Mouse (Mus musculus) liver, adult 2 months (tissue): ENCODE measurements around the gene Slc38a5. TPM values are rescaled to one million over a fixed set of nuclear protein-coding genes. Genes with fewer than 3 reads are reported as not detected.

Experiments used
- DNase-seq: peaks from one replicate; pipeline ENCODE4 v3.0.0-alpha.2; 2011; ENCODE audit warnings: low read depth, low spot score; ENCODE audit errors: extremely low read depth
- H3K27ac ChIP-seq: fragments of 200-500 bp; replicated peaks from 2 replicates; pipeline ENCODE4 v1.5.1; 2012; ENCODE audit warnings: low read depth, mild to moderate bottlenecking, control low read depth, inconsistent platforms, low read length; ENCODE audit not compliant: insufficient read depth
- H3K27me3 ChIP-seq: fragments of 200-500 bp; 2 replicates; pipeline ENCODE4 v1.6.1; 2012; ENCODE audit warnings: mild to moderate bottlenecking, moderate library complexity, low read length, inconsistent platforms; ENCODE audit not compliant: control insufficient read depth, insufficient read depth
- H3K36me3 ChIP-seq: fragments of 200-500 bp; 2 replicates; pipeline ENCODE4 v1.6.1; 2012; ENCODE audit warnings: low read length, inconsistent platforms; ENCODE audit not compliant: control insufficient read depth, insufficient read depth
- H3K4me1 ChIP-seq: fragments of 200-500 bp; 2 replicates; pipeline ENCODE4 v1.6.1; 2011; ENCODE audit warnings: low read length; ENCODE audit not compliant: control insufficient read depth, insufficient read depth
- H3K4me3 ChIP-seq: fragments of 200-500 bp; 2 replicates; pipeline ENCODE4 v1.5.1; 2011; ENCODE audit warnings: low read depth, mild to moderate bottlenecking, control low read depth, low read length, moderate library complexity; ENCODE audit not compliant: insufficient read depth
- H3K79me2 ChIP-seq: fragments of 200-500 bp; 2 replicates; pipeline ENCODE4 v1.6.1; 2012; ENCODE audit warnings: inconsistent platforms, mild to moderate bottlenecking, low read length, moderate library complexity; ENCODE audit not compliant: control insufficient read depth, insufficient read depth
- H3K9ac ChIP-seq: fragments of 200-500 bp; 2 replicates; pipeline ENCODE4 v1.6.1; 2012; ENCODE audit warnings: low read depth, mild to moderate bottlenecking, control low read depth, inconsistent platforms, low read length
- CTCF ChIP-seq: fragments of 200-500 bp; IDR thresholded peaks from 2 replicates; pipeline ENCODE4 v1.5.1; 2011; ENCODE audit warnings: low read depth, low read length, control low read depth
- POLR2A ChIP-seq: fragments of 200-500 bp; IDR thresholded peaks from 2 replicates; pipeline ENCODE4 v1.6.1; 2011; ENCODE audit warnings: low read length, control low read depth; ENCODE audit not compliant: insufficient read depth; ENCODE audit errors: extremely low read depth
- WGBS: fragments of 180-500 bp; shearing (Covaris S2); methylation state at CpG from one replicate; pipeline ENCODE4 v1.1.7; 2018; 5-methylcytosine and 5-hydroxymethylcytosine counted together
- polyA plus RNA-seq: library from polyadenylated mRNA; depleted of rRNA; stranded (reverse); fragments of >200 nt; gene quantifications from 2 replicates; pipeline ENCODE4 v1.2.3, GENCODE M21; 2012
- total RNA-seq: library from RNA; depleted of rRNA; stranded (reverse); fragments of >200 nt; gene quantifications from 2 replicates; pipeline ENCODE4 v1.2.3, GENCODE M21; 2014

Gene Slc38a5
- total and polyA plus RNA-seq, 2 experiments: 0.18 to 0.22 TPM

DNA sequence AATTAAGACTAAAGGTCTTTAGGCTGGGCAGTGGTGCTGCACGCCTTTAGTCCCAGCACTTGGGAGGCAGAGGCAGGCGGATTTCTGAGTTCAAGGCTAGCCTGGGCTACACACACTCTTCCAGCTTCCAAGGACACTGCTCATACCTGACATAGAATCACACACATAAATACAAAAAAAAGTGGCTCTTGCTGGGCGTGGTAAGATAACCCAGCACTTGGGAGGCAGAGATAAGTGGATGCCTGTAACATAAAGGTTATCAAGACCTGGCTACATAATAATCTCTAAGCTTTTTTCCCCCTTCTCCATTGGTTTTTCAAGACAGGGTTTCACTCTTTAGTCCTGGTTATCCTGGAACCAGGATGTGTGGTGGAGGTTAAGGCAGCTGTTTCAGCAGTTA lies 37.3 kb upstream of the Slc38a5 start:
- no peaks in the 10 kb centered on the region for H3K79me2 ChIP-seq
- no peaks in the 10 kb centered on the region for H3K36me3 ChIP-seq
- H3K27me3 ChIP-seq: no peaks in the 10 kb centered on the region
- WGBS: 94% methylated on average over 3 of the region's 3 CpGs
- TF ChIP-seq POLR2A: no peak
- TF ChIP-seq CTCF: no peak
- H3K4me1 ChIP-seq: no peaks in the 10 kb centered on the region
- no peak overlapping the region for H3K27ac ChIP-seq
- DNase-seq: no peak
- H3K9ac ChIP-seq: no peak overlapping the region
- no peak overlapping the region for H3K4me3 ChIP-seq

DNA sequence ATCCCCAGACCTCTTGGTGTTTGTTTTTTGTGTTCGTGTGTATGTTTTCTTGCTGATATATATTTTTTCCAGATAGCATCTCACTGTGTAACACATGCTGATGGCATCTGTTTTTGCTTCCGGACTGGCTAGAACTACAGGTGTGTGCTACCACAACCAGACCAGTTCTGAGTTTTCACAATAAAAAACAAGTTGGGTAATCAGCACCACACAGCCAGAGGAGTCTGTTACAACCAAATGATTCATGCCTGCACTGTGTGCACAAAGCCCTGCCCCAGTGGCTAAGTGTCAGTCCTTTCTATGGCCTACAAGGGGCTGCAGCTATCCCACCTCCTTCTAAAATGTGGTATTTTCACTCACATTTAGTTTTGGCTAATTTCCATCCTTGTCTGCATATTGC lies 34.2 kb upstream of the Slc38a5 start:
- 78% methylated on average over 2 of the region's 2 CpGs for WGBS
- Histone ChIP-seq H3K27me3 (no peaks in the 10 kb centered on the region), H3K4me3 (no peak overlapping the region), H3K36me3 (no peaks in the 10 kb centered on the region), H3K27ac (no peak overlapping the region), H3K9ac (no peak overlapping the region), H3K79me2 (no peaks in the 10 kb centered on the region), H3K4me1 (no peaks in the 10 kb centered on the region)
- TF ChIP-seq POLR2A: no peak
- no peak for TF ChIP-seq CTCF
- no peak for DNase-seq

- TF ChIP-seq POLR2A (no peak), CTCF (no peak)
- no peak overlapping the region for H3K27ac ChIP-seq
- no peaks in the 10 kb centered on the region for H3K4me1 ChIP-seq
- H3K36me3 ChIP-seq: peaks cover 2% of the 10 kb centered on the region; the same call in 1 of the 2 replicates
- H3K4me3 ChIP-seq: no peak overlapping the region
- no peaks in the 10 kb centered on the region for H3K79me2 ChIP-seq
- DNase-seq: no peak
- H3K9ac ChIP-seq: no peak overlapping the region
- H3K27me3 ChIP-seq: no peaks in the 10 kb centered on the region
- 89% methylated on average over 13 of the region's 13 CpGs for WGBS
Observed at GRCm38 (mm10) chrX:8238804-8239395, 32.0 kb upstream of the Slc38a5 start.

- WGBS: 76% methylated on average over 2 of the region's 2 CpGs
- no peak overlapping the region for H3K27ac ChIP-seq
- no peak for TF ChIP-seq POLR2A
- no peak for TF ChIP-seq CTCF
- peaks cover 4% of the 10 kb centered on the region; the same call in 1 of the 2 replicates for H3K79me2 ChIP-seq
- peaks cover 6% of the 10 kb centered on the region; the same call in 1 of the 2 replicates for H3K36me3 ChIP-seq
- no peak overlapping the region for H3K9ac ChIP-seq
- no peak for DNase-seq
- no peaks in the 10 kb centered on the region for H3K27me3 ChIP-seq
- no peaks in the 10 kb centered on the region; the same call in 1 of the 2 replicates for H3K4me1 ChIP-seq
- H3K4me3 ChIP-seq: no peak overlapping the region
Observed at GRCm38 (mm10) chrX:8247680-8248079, 23.3 kb upstream of the Slc38a5 start.

DNA sequence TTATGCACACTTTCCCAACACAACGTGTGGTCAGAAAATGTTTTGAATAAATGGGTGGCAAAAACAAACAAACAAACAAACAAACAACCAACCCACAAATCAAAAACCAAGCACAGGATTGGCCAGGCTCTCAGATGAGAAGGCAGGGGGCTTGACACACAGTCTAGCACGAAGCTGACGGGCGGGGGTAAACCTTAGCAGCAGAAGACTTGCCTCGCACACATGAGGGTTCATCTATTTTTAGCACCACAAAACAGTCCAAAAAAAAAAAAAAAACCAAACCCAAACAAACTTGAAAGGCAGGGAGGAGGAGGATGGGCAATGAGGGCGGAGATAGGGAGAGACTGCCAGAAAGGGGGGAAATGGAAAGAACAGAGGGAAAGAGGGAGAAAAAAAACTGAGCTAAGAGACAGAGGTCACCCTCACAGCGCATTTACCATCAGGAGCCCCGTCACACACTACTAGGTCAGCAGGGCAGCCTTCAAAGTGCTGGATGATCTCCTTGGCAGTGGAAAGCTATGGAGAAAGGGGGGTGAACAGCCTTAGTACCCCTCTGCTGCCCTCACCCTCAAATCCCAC lies 22.3 kb upstream of the Slc38a5 start:
- H3K36me3 ChIP-seq: peaks cover 6% of the 10 kb centered on the region; the same call in 1 of the 2 replicates
- H3K27me3 ChIP-seq: no peaks in the 10 kb centered on the region
- no peak overlapping the region for H3K4me3 ChIP-seq
- H3K27ac ChIP-seq: no peak overlapping the region
- 82% methylated on average over 7 of the region's 8 CpGs for WGBS
- TF ChIP-seq POLR2A: no peak
- TF ChIP-seq CTCF: no peak
- H3K79me2 ChIP-seq: peaks cover 4% of the 10 kb centered on the region; the same call in 1 of the 2 replicates
- DNase-seq: no peak
- peaks cover 2% of the 10 kb centered on the region; the same call in 1 of the 2 replicates for H3K4me1 ChIP-seq
- H3K9ac ChIP-seq: no peak overlapping the region

DNA sequence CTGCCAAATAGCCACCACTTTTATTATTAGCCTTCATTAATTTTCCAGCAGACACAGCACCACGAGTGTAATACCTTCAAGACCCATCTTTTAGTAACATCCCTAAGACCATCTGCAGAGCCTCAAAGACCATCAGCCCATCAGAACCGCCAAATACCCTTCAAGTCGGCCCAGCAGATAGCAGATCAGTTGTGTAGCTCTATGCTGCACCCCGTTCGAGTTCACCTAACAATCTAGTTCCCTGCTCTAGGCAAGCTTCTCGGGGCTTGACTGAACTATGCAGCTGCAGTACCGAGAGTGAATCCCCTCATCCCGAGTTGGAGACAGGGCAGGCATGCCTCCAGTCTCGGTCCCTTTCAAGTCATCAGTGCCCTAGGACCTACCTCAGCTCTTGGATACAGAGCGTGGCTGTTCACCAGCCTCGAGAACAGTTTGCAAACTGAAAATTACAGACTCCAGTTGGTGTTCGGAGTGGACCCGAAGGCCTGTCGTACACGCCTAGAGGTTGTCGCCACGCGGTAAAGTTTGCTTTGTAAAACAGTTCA lies 19.1 kb upstream of the Slc38a5 start:
- no peaks in the 10 kb centered on the region; the same call in 1 of the 2 replicates for H3K36me3 ChIP-seq
- WGBS: 1% methylated on average over 18 of the region's 18 CpGs
- H3K27me3 ChIP-seq: no peaks in the 10 kb centered on the region
- peak overlapping the region; percentile 89 for H3K9ac ChIP-seq
- no peak for TF ChIP-seq CTCF
- TF ChIP-seq POLR2A: no peak
- peaks cover 4% of the 10 kb centered on the region; the same call in 1 of the 2 replicates for H3K79me2 ChIP-seq
- no peak for DNase-seq
- peak overlapping the region; percentile 51 for H3K27ac ChIP-seq
- H3K4me1 ChIP-seq: peaks cover 2% of the 10 kb centered on the region; the same call in 1 of the 2 replicates
- peak overlapping the region; percentile 88 for H3K4me3 ChIP-seq
